Mouse (Mus musculus) brown adipose tissue, adult 24 weeks (tissue): ENCODE data around the gene Fbxl15. TPM values are rescaled to one million over a fixed set of nuclear protein-coding genes. Genes with fewer than 3 reads are reported as not detected.

Experiments
- H3K27ac ChIP-seq: fragments of 200-500 bp; replicated peaks from 2 replicates; pipeline ENCODE4 v1.5.1; 2012; ENCODE audit warnings: low read depth, mild to moderate bottlenecking, low read length
- H3K4me1 ChIP-seq: fragments of 200-500 bp; 2 replicates; pipeline ENCODE4 v1.6.1; 2012; ENCODE audit warnings: low read length, mixed read lengths; ENCODE audit not compliant: control insufficient read depth, insufficient read depth, insufficient read length
- H3K4me3 ChIP-seq: fragments of 200-500 bp; 2 replicates; pipeline ENCODE4 v1.5.1; 2012; ENCODE audit warnings: low read depth, mild to moderate bottlenecking, low read length, moderate library complexity; ENCODE audit not compliant: insufficient read depth
- polyA plus RNA-seq: library from polyadenylated mRNA; stranded (reverse); fragments of >200 nt; gene quantifications from 2 replicates; pipeline ENCODE4 v1.2.4, GENCODE M21; 2012; ENCODE audit not compliant: missing spikeins, insufficient read depth, insufficient read length

Fbxl15 gene
- polyA plus RNA-seq, 1 experiment: 8.9 TPM

DNA sequence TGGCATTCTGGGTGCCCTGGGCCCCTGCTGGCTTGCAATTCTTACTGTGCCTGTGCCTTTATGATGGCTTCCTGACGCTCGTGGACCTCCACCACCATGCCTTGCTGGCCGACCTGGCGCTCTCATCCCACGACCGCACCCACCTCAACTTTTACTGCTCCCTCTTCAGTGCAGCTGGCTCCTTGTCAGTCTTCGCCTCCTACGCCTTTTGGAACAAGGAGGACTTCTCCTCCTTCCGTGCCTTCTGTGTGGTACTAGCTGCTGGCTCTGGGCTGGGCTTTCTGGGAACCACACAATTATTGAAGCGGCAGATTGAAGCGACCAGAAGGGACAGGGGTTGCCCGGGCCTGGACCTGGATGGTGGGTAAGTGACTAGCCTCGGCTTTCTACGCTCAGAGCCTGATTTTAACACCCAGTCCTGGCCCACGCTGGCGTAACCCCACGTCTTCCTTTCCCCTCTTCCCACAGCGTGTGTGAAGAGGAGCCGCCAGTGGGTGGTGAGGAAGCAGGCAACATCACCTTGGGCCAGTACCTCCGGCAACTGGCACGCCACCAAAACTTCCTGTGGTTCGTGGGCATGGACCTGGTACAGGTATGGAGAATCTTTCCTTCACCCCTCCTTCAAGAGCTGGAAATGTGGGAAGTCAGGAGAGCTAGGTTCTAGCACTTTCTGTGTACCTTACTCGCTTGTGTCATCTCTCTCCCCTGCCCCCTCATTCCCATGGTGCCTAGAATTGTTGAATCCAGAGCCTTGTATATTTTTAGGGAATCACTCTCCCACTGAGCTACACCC, 40.0 kb downstream of the Fbxl15 start:
- Histone ChIP-seq H3K4me1 (0 out of 2 replicates have a peak, but pooled peaks cover 2% of the 10 kb centered on the region), H3K4me3 (no peak overlapping the region), H3K27ac (no peak overlapping the region)

DNA sequence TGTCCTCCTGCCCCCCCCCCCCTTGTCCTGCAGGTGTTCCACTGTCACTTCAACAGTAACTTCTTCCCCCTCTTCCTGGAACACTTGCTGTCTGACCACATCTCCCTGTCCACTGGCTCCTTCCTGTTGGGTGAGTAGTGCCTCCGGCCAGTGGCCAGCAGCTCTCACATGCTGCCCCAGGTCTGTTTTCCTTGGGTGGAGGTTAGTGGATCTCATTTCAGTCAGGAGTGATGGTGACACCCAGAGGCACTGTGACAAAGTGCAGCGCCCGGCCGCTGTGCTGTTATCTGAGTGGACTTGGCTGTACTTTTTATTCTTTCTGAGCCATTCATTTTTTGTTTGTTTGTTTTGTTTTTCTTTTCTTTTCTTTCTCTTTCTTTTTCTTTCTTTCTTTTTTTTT, 41.2 kb downstream of the Fbxl15 start:
- Histone ChIP-seq H3K4me1 (no peaks in the 10 kb centered on the region), H3K27ac (no peak overlapping the region), H3K4me3 (no peak overlapping the region)

GRCm38 (mm10) chr19:46374477-46375088, 46.6 kb downstream of the Fbxl15 start:
- no peaks in the 10 kb centered on the region for H3K4me1 ChIP-seq
- no peak overlapping the region for H3K27ac ChIP-seq
- H3K4me3 ChIP-seq: no peak overlapping the region

DNA sequence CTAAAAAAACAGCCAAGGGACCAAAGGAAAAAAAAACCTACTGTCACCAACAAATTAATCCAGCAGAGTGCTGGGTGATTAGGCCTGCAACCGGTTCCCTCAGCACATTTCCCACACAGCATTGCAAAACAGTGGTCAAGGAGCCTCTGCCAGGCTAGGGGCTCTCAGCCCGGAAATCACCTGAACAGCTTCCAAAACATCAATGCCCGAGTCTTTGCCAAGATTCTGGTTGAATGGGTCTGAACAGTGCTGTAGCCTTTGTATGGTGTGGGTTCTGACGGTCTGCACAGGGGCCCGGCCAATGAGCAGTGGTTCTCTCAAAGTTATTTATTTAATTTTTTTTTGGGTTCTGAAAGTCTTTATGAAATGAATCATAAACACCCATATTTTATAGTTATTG, 47.5 kb downstream of the Fbxl15 start:
- H3K27ac ChIP-seq: no peak overlapping the region
- no peak overlapping the region for H3K4me3 ChIP-seq
- no peaks in the 10 kb centered on the region for H3K4me1 ChIP-seq

DNA sequence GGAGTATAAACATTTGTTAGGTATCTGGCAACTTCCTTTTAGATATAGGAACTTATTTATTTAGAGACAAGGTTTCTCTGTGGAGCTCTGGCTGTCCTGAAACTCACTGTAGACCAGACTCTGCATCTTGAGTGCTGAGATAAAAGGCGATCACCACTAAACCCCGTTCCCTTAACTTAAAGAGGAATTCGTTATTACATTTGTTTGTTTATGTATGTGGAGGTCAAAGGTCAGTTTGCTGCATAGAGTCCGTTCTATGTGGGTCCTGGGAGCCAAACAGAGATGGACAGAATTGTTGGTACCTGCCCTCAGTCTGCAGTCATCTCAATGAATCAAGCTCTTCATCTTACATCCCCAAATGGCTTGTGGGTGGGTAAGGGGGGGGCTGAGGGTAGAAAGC, 47.9 kb downstream of the Fbxl15 start:
- H3K27ac ChIP-seq: no peak overlapping the region
- no peaks in the 10 kb centered on the region for H3K4me1 ChIP-seq
- no peak overlapping the region for H3K4me3 ChIP-seq

Other genes with a start within 250 kb of the Fbxl15 start
- gene Elovl3, start 196.3 kb upstream of the Fbxl15 start, polyA plus RNA-seq: 35.1 and 159 TPM in 2 replicates
- gene Pitx3, start 179.9 kb upstream of the Fbxl15 start, polyA plus RNA-seq: not detected in 2 replicates
- gene Gbf1, start 175.7 kb upstream of the Fbxl15 start, polyA plus RNA-seq: 21.7 and 24.9 TPM in 2 replicates
- 8.2 and 9.2 TPM in 2 replicates for gene Nfkb2, start 23.9 kb upstream of the Fbxl15 start, polyA plus RNA-seq
- 1.4 TPM in 1 of 2 replicates, not detected in the other for gene Psd, start 1.0 kb upstream of the Fbxl15 start, polyA plus RNA-seq
- 61.9 and 67.2 TPM in 2 replicates for gene Cuedc2, start 10.5 kb downstream of the Fbxl15 start, polyA plus RNA-seq
- 1.0 and 2.6 TPM in 2 replicates for gene Mfsd13a, start 12.9 kb downstream of the Fbxl15 start, polyA plus RNA-seq
- gene 2310034G01Rik, start 22.1 kb downstream of the Fbxl15 start, polyA plus RNA-seq: not detected in 2 replicates
- gene Actr1a, start 67.6 kb downstream of the Fbxl15 start, polyA plus RNA-seq: 63.5 and 78.7 TPM in 2 replicates
- 6.8 and 6.9 TPM in 2 replicates for gene Sufu, start 68.7 kb downstream of the Fbxl15 start, polyA plus RNA-seq
- gene Trim8, start 173.5 kb downstream of the Fbxl15 start, polyA plus RNA-seq: 12.4 and 17.4 TPM in 2 replicates
- 44.9 and 58.1 TPM in 2 replicates for gene Arl3, start 245.0 kb downstream of the Fbxl15 start, polyA plus RNA-seq
- gene Sfxn2, start 245.2 kb downstream of the Fbxl15 start, polyA plus RNA-seq: 3.8 and 6.4 TPM in 2 replicates